Mouse (Mus musculus) lung, adult 2 months (tissue): ENCODE data around the gene 3110001I22Rik.

Source experiments
- CTCF ChIP-seq: fragments of 200-500 bp; IDR thresholded peaks from 2 replicates; pipeline ENCODE4 v1.5.1; 2011; ENCODE audit warnings: mild to moderate bottlenecking, low read length, control low read depth; ENCODE audit not compliant: insufficient read depth
- POLR2A ChIP-seq: fragments of 200-500 bp; IDR thresholded peaks from 2 replicates; pipeline ENCODE4 v1.6.1; 2011; ENCODE audit warnings: low read depth, mild to moderate bottlenecking, control low read depth, low read length, borderline replicate concordance; ENCODE audit errors: extremely low read depth

- TF ChIP-seq POLR2A, result no peak
- TF ChIP-seq CTCF, result no peak
Observed at GRCm38 (mm10) chr16:13716821-13717553, 45.3 kb downstream of the 3110001I22Rik start.
